Mouse (Mus musculus): ENCODE measurements around the gene Stmn1. TPM values are rescaled to one million over a fixed set of nuclear protein-coding genes. Genes with fewer than 3 reads are reported as not detected.
"Not testable (repeated sequence)": the region's sequence is repeated elsewhere in the genome, so short reads cannot be mapped to it uniquely, and the experiment has no call there.

Stmn1 gene
- polyA plus RNA-seq, 1 experiment: 45.3 TPM

DNA sequence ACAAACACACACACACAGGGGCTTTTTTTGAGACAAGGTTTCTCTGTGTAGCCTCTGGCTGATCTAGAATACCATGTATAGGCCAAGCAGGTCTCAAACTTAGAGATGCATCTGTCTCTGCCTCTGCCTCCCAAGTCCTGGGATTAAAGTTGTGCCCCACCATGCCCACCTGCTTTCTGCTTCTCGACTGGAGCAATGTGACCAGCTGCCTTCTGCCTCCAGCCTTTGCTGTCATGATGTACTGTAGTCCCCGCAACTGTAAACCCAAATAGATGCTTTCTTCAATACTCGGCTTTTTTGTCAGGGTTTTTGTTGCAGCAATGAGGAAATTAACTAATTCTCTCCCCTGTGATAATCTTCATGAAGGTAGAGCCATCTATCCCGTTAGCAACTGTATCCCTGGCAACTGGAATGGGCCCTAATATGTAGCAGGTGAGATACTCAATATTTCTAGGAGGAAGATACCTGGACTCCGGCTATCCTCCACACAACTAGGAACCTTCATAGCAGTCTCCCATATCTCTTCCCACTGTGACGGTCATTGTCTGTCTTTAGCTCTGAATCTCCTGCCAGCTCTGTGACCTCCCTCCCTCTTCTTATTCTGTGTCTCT, 15.1 kb downstream of the Stmn1 start:
- 64% methylated on average over 6 of the region's 6 CpGs for WGBS
- DNase-seq (ENCODE audit: low read depth, low spot score): no peak

GRCm38 (mm10) chr4:134483696-134484095, 15.6 kb downstream of the Stmn1 start:
- DNase-seq (ENCODE audit: low read depth, low spot score): no peak
- WGBS: 58% methylated on average over 6 of the region's 6 CpGs

DNA sequence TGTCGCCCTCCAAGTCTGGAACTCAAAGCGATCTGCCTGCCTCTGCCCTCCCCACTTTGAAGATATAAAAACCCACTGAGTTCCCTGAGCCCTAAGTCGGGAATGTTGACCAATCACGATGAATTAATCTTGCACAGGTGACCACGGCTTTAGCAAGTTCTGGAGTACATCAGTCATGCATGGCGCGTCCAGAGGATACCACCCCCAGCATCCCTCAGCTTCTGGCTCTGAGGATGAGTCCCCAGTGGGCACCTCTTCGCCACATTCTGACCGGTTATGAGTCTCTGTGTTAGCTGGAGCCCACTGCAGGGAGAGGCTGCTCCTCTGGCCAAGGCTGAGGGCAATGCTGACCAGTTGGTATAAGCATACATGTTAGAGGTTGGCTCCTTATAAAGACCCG, 16.1 kb downstream of the Stmn1 start:
- 77% methylated on average over 10 of the region's 10 CpGs for WGBS
- DNase-seq (ENCODE audit: low read depth, low spot score): no peak

- no peak for DNase-seq (ENCODE audit: low read depth, low spot score)
- 70% methylated on average over 5 of the region's 5 CpGs for WGBS
Measured at GRCm38 (mm10) chr4:134485151-134485900, 17.2 kb downstream of the Stmn1 start.

- DNase-seq (ENCODE audit: low read depth, low spot score): no peak
Measured at GRCm38 (mm10) chr4:134488211-134488610, 20.1 kb downstream of the Stmn1 start.

DNA sequence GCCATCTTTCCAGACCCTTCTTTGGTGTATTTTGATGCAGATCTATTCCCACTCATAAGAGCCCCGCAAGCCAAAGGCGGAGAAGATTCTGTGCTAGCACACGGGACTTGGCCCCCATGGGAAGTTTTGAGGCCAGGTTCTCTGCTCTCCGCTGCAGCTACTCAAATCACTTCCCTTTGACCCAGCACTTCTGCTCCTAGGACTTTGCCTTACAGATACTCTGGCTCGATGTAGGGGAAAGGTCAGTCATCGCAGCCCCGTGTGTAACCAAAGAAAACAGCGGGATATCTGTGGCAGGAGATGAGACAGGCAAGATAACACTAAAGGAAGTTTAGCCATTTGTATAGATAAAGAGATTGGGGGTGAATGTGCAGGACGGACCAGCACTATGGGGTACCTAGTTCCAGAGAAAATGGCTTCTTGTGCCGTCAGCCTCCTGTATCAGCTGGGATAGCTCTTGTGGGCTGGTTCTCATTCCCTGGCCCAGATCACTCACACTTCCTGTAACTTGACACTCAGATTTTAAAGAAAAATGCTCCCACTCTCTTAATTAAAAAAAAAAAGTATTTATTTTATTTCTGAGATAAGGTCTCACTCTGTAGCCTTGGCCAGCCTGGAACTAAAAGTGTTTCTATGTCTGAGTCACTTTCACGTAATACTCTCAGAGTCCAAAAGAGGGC, 22.0 kb downstream of the Stmn1 start:
- WGBS: 78% methylated on average over 11 of the region's 11 CpGs
- no peak for DNase-seq (ENCODE audit: low read depth, low spot score)

More at GRCm38 (mm10) chr4:134488211-134488610, 20.1 kb downstream of the Stmn1 start:
- 88% methylated on average over 5 of the region's 5 CpGs for WGBS

GRCm38 (mm10) chr4:134491716-134492115, 23.6 kb downstream of the Stmn1 start:
- 20% methylated on average over 6 of the region's 6 CpGs for WGBS
- DNase-seq (ENCODE audit: low read depth, low spot score): no peak

DNA sequence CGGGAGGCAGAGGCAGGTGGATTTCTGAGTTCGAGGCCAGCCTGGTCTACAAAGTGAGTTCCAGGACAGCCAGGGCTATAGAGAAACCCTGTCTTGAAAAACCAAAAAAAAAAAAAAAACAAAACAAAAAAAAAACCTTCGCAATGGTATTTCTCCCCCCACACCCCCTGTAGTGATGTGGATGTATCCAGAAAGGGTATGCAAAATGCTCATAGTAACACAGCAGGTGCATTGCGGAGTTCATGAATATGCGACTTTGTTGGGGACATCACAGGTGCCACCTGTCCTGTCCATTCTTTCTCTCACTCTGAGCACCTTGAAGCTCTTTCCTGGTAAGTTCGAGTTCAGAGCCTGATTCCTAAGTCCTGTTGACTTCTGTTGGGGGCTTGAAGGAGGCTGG, 26.0 kb downstream of the Stmn1 start:
- 94% methylated on average over 6 of the region's 6 CpGs for WGBS
- DNase-seq (ENCODE audit: low read depth, low spot score): not testable (repeated sequence)

DNA sequence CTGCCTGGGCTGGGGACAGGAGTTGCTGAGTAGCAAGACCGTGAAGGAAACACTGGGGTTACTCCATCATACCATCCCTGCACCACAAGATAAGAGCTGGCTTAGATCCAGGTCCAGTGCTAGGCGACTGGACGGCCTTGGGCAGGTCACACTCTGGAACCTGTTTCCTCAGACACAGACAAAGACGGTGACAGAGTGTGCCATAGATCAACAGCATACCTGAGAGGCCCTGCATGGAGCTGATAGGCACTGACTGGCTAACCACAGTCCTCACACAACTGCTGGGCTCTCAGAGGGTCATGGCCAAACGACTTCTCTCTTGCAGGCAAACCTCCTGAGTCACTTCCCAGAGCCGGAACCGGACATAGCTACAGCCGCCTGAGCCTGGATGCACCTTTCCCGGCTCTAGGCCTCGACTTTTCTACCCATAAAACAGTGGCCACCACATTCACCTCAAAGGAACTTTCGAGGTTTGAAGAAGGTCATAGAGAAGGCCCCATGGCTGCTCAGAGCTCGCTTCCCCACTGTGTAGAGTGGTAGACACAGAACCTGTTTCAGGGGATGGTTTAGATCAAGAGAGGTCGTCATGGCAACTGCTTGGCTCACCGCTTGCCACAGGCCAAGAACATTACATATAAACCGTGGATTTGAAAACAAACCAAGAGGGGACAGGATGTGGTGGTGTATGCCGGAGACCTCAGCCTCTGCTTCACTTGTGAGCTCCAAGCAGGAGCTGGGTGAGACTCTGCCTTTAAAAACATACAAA, 26.8 kb downstream of the Stmn1 start:
- 54% methylated on average over 16 of the region's 16 CpGs for WGBS
- no peak for DNase-seq (ENCODE audit: low read depth, low spot score)

DNA sequence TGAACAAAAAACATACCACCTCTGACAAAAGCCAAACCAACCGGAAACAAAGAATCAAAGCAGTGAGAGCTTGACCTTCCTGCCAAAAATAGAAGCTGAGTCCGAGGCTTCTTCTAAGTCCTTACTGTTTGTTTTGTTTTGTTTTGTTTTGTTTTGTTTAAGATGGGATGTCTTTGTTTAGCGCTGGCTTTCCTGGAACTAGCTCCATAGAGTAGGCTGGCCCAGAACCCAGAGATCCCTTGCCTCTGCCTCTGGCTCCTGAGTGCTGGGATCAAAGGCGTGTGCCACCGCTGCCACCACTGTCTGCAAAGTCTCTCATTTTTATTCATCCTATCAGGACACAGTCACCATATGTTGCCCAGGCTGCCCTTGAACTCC, 27.4 kb downstream of the Stmn1 start:
- no peak for DNase-seq (ENCODE audit: low read depth, low spot score)
- 78% methylated on average over 5 of the region's 5 CpGs for WGBS

DNA sequence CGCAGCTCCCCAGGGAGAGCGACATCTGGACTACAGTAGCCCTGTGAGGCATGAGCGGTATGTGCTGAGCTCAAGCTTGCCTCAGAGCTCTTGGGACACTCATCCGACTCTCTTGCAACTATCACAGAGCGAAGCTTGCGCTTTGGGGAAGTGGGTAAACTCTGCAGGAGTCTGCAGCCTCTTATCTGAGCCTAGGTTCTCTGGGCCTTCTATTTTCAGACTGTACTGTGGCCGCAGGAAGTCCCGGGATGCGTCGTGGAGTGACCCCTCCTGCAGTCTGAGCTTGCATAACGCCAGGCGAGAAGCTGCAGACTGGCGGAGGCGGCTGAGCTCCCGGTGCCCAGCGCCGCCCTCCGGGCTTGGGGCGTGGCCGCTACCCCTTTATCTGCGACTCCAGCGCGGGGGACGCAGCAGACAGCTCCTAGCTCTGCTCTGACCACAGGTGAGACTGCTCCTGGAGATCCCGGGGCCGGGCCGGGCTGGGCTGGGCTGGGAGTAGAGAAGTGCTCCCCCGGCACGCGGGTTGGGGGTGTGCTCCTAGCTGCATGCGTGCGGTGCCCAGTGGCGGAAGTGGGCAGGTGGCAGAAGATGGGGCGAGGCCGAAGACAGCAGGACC, 28.6 kb downstream of the Stmn1 start, which contains the start of gene Paqr7:
Paqr7 (plus strand) TSS at position 103 of the 616 bp plus-strand sequence.
- WGBS: 7% methylated on average over 35 of the region's 35 CpGs
- DNase-seq (ENCODE audit: low read depth, low spot score): no peak

GRCm38 (mm10) chr4:134497223-134497622, 29.1 kb downstream of the Stmn1 start:
- no peak for DNase-seq (ENCODE audit: low read depth, low spot score)
- 3% methylated on average over 6 of the region's 6 CpGs for WGBS

- 75% methylated on average over 12 of the region's 12 CpGs for WGBS
- no peak for DNase-seq (ENCODE audit: low read depth, low spot score)
Measured at GRCm38 (mm10) chr4:134497986-134498731, 30.0 kb downstream of the Stmn1 start.

DNA sequence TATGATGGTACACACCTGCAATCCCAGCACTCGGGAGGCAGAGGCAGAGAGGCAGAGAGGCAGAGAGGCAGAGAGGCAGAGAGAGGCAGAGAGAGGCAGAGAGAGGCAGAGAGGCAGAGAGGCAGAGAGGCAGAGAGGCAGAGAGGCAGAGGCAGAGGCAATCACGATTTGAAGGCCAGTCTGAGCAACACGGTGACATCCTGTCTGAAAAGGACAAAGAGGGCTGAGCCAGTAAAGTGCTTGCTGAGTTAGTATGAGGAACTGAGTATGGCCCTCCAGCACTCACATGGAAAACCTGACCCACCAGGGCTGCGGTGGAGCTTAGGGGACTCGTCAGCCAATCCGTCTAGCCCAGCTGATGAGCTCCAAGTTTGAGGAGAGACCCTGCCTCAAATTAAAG, 30.9 kb downstream of the Stmn1 start:
- WGBS: 82% methylated on average over 6 of the region's 6 CpGs
- DNase-seq (ENCODE audit: low read depth, low spot score): not testable (repeated sequence)

- 93% methylated on average over 6 of the region's 6 CpGs for WGBS
- DNase-seq (ENCODE audit: low read depth, low spot score): no peak
Measured at GRCm38 (mm10) chr4:134501095-134501494, 33.0 kb downstream of the Stmn1 start.

- DNase-seq (ENCODE audit: low read depth, low spot score): no peak
- 80% methylated on average over 4 of the region's 4 CpGs for WGBS
Measured at GRCm38 (mm10) chr4:134503686-134504357, 35.7 kb downstream of the Stmn1 start.

- 82% methylated on average over 4 of the region's 4 CpGs for WGBS
- DNase-seq (ENCODE audit: low read depth, low spot score): no peak
Measured at GRCm38 (mm10) chr4:134505303-134505789, 37.2 kb downstream of the Stmn1 start.

GRCm38 (mm10) chr4:134505966-134506594, 38.0 kb downstream of the Stmn1 start:
- WGBS: 81% methylated on average over 3 of the region's 4 CpGs
- DNase-seq (ENCODE audit: low read depth, low spot score): no peak
